In the genomic region with DNA sequence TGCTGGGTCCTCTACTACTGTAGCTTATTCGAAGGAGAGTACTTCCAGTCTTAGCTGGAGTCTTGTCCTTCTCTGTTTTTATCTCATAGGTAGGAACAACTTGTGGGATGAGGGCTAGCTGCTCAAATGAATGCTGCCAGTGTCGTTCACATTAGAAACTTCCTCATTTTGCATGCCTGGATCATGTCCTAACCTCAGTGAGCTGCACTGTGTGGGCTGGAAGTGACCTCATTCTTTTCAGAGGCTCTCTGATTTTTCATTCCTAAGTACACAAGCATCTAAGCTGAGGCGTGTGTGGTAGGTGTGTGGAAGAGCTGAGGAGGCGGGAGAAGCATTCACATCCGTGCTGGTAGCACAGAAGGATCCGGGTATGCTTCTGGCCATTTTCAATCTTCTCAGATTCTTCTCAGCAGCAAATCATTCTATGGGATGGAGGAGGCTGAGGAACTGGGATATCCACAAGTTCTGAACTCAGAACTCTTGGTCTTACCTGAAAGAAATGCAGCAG, we compare ENCODE assay signal across 35 mouse cellular contexts. TPM values are rescaled to one million over a fixed set of nuclear protein-coding genes. Genes with fewer than 3 reads are reported as not detected.
DNase-seq lines count a peak whose midpoint lies in the region; ATAC-seq and TF ChIP-seq lines count a peak whose summit lies in the region.
"Had no signal": no experiment of that assay in that cellular context is flagged by ENCODE, and none has a peak within 500 bp of the region (broad histone marks: within the 10 kb centered on the region; RNA-seq: fewer than 3 reads in every experiment).

No protein-coding gene starts in this region.

- no peaks in the 10 kb centered on the region for H3K27me3 ChIP-seq in kidney, adult 2 months (replicated peaks; ENCODE audit: control insufficient read depth, insufficient read depth, low read length)
- H3K27me3 ChIP-seq: limb, embryonic 12.5 days; megakaryocyte, embryonic 14.5 days; midbrain, embryonic 15.5 days had no signal

- no peaks in the 10 kb centered on the region for H3K4me1 ChIP-seq in kidney, adult 2 months (ENCODE audit: control insufficient read depth, insufficient read depth, low read length)
- H3K4me1 ChIP-seq: forebrain, embryonic 10.5 days; heart, embryonic 10.5 days; limb, embryonic 12.5 days; midbrain, embryonic 15.5 days had no signal

- WGBS in kidney, adult 2 months = 65% methylated on average over 6 of the region's 6 CpGs

- H3K4me3 ChIP-seq in kidney, adult 2 months (ENCODE audit: insufficient read depth, low read depth, low read length) = no peak overlapping the region
- H3K4me3 ChIP-seq: forebrain, embryonic 10.5 days; gastrocnemius, adult 2 months; heart, embryonic 10.5 days; layer of hippocampus, adult 2 months; limb, embryonic 12.5 days; megakaryocyte, embryonic 14.5 days; midbrain, embryonic 15.5 days had no signal

- H3K36me3 ChIP-seq in kidney, adult 2 months (ENCODE audit: control insufficient read depth, insufficient read depth, low read length) = no peaks in the 10 kb centered on the region
- H3K36me3 ChIP-seq: forebrain, embryonic 10.5 days; heart, embryonic 10.5 days; limb, embryonic 12.5 days; midbrain, embryonic 15.5 days had no signal

- ATAC-seq in megakaryocyte progenitor cell, adult 5-6 weeks (replicated peaks; ENCODE audit: poor library complexity) = peak; percentile 98
- ATAC-seq: forebrain, embryonic 16.5 days; hindbrain, postnatal 0 days; intestine, embryonic 16.5 days; liver, postnatal 0 days; midbrain, embryonic 15.5 days; Patski had no signal

- no peak for TF ChIP-seq POLR2A in kidney, adult 2 months (IDR thresholded peaks at IDR 0.05; ENCODE audit: low read depth, low read length)

- H3K27ac ChIP-seq in kidney, adult 2 months (ENCODE audit: insufficient read depth, low read depth, low read length) = no peak overlapping the region
- H3K27ac ChIP-seq: forebrain, embryonic 10.5 days; gastrocnemius, adult 2 months; heart, embryonic 10.5 days; hindbrain, postnatal 0 days; layer of hippocampus, adult 2 months; limb, embryonic 12.5 days; midbrain, embryonic 15.5 days had no signal

- DNase-seq in 3134 (ENCODE audit: extremely low read depth, insufficient read length, low spot score) (peak; percentile 0), 416B (ENCODE audit: low read depth) (peak; percentile 47)
- peak; percentile 4 for DNase-seq in fat pad, adult 2 months (ENCODE audit: extremely low read depth, low read depth, low spot score)
- DNase-seq in thymus, postnatal 25 days = no peak
- no peak for DNase-seq in adrenal gland, postnatal 25 days
- DNase-seq in kidney, adult 2 months = no peak
- DNase-seq: cerebellum, adult 2 months; cerebellum, postnatal 36 days; gastrocnemius, adult 2 months; kidney, postnatal 25 days; liver, postnatal 0 days; lung, postnatal 10 days; right cerebral cortex, postnatal 25 days; thymus, postnatal 36 days had no signal

- no peak for TF ChIP-seq CTCF in kidney, adult 2 months (conservative IDR thresholded peaks at IDR 0.05; ENCODE audit: insufficient read depth, insufficient read length, low read depth, low read length)

RNA-seq across cellular contexts. Expression of gene Prss2, which starts 3.5 kb away (rescaled TPM):
- total RNA-seq in megakaryocyte progenitor cell, adult 5-6 weeks (2015) = not detected in 2 replicates
- total RNA-seq in megakaryocyte progenitor cell, adult 5-6 weeks (2017) = not detected in 2 replicates
- not detected in 2 replicates for total RNA-seq in adrenal gland, postnatal 25 days (2021)
- not detected in 2 replicates for polyA plus RNA-seq in kidney, adult 2 months (2012; rRNA removed)
- total RNA-seq: adrenal gland, adult 18-20 months; ES-E14; gastrocnemius, adult 2 months; gastrocnemius, postnatal 4 days; hindbrain, postnatal 0 days; layer of hippocampus, adult 2 months; layer of hippocampus, postnatal 25 days; left cerebral cortex, postnatal 10 days had no signal
- polyA plus RNA-seq: cerebellum, adult 2 months; embryonic facial prominence, embryonic 14.5 days; forebrain, embryonic 10.5 days; forebrain, embryonic 16.5 days; heart, embryonic 10.5 days; heart, postnatal 0 days; hindbrain, embryonic 11.5 days; hindbrain, postnatal 0 days; kidney, embryonic 14.5 days; limb, embryonic 12.5 days; midbrain, embryonic 15.5 days; Patski had no signal

RNA-seq across cellular contexts. Expression of gene Prss1, which starts 59.3 kb away (rescaled TPM):
- total RNA-seq in megakaryocyte progenitor cell, adult 5-6 weeks (2015) = not detected in 2 replicates
- not detected in 2 replicates for total RNA-seq in megakaryocyte progenitor cell, adult 5-6 weeks (2017)
- total RNA-seq in adrenal gland, postnatal 25 days (2021) = not detected in 2 replicates
- not detected in 2 replicates for polyA plus RNA-seq in kidney, adult 2 months (2012; rRNA removed)
- total RNA-seq: adrenal gland, adult 18-20 months; ES-E14; gastrocnemius, adult 2 months; gastrocnemius, postnatal 4 days; hindbrain, postnatal 0 days; layer of hippocampus, adult 2 months; layer of hippocampus, postnatal 25 days; left cerebral cortex, postnatal 10 days had no signal
- polyA plus RNA-seq: cerebellum, adult 2 months; embryonic facial prominence, embryonic 14.5 days; forebrain, embryonic 10.5 days; forebrain, embryonic 16.5 days; heart, embryonic 10.5 days; heart, postnatal 0 days; hindbrain, embryonic 11.5 days; hindbrain, postnatal 0 days; kidney, embryonic 14.5 days; limb, embryonic 12.5 days; liver, embryonic 11.5 days; liver, postnatal 0 days; midbrain, embryonic 15.5 days; Patski had no signal

Comparison
In these comparisons a context has a peak if more than half of its experiments do, and no peak if none do; other contexts are left out.
1. DNase-seq: peak in 3134 (single experiment), 416B (single experiment) and fat pad, adult 2 months (single experiment); none in thymus, postnatal 25 days (single experiment), adrenal gland, postnatal 25 days (single experiment) and kidney, adult 2 months (single experiment).